Mouse (Mus musculus) thymus, postnatal 36 days (tissue): ENCODE data around the gene Mast4.

Source experiments
- DNase-seq, 2 experiments: peaks; one replicate each; pipeline ENCODE4 v3.0.0; 2022; ENCODE audit warnings: mixed read lengths in 2 of 2

The Mast4 gene

DNA sequence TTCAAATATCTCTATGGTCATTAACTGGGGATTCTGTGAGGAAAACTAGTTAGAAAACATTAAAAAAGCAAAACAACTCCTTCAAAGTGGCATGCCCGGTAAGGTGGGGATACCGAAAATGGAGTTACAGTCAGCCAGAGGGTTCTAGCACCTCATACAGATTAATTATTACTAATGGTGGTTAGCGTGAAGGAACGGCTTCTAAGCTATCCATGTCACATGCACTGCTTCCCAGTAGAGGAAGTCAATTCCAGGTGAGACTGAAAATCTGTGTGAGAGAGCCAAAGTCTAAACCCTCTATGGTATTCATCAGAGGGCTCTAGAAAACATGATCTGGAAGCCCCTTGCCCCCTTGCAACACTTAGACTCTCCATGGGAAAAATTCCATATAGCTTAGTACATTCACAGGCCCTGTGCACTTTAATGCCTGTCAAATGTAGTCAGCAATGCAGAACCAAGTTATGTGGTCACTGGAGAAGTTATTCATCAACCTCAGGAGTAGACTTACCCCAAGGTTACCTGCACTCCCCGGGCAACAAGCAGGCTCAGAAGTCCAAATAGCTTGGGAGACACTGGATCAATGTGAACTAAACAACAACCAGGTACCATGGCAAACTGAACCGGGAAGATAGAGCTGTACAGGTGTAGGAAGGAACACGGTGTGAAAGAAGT, 96.1 kb downstream of the Mast4 start:
- DNase-seq: no peak

DNA sequence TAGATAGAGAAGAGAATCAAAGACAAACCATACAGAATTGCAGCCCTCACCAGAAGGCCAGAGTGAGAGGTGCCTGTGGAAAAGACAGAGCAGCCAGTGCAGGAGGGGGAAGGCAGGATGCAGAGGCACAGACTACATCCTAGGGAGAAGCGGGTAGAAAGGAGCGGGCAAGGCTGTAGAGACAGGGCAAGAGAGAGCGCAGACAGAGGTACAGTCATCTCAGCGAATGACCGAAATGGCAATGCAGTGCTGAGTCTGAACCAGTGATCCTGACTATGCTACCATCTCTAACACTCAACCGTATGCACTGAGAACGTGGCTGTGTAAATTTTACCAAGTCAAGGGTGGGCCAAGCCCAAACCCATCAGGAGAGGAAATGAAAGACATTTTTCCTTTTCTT, 102.1 kb downstream of the Mast4 start:
- no peak for DNase-seq

DNA sequence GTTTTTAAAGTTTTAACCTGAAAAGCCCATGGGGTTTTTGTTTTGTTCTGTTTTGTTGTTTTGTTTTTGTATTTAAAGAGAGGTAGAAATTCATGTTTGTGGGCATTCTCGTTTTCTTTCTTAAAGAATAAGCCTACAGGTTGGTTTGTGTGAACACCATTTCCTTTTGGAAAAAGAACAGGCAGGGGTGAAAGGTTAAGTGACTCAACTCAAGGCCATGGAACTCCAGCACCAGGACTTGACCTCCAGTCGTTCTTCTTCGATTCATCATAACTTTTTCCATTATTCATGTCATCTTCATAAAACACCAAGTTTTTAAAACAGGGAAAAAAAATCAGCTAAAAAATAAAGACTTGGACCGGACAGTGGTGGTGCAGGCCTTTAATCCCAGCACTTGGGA, 105.2 kb downstream of the Mast4 start:
- DNase-seq: no peak

DNA sequence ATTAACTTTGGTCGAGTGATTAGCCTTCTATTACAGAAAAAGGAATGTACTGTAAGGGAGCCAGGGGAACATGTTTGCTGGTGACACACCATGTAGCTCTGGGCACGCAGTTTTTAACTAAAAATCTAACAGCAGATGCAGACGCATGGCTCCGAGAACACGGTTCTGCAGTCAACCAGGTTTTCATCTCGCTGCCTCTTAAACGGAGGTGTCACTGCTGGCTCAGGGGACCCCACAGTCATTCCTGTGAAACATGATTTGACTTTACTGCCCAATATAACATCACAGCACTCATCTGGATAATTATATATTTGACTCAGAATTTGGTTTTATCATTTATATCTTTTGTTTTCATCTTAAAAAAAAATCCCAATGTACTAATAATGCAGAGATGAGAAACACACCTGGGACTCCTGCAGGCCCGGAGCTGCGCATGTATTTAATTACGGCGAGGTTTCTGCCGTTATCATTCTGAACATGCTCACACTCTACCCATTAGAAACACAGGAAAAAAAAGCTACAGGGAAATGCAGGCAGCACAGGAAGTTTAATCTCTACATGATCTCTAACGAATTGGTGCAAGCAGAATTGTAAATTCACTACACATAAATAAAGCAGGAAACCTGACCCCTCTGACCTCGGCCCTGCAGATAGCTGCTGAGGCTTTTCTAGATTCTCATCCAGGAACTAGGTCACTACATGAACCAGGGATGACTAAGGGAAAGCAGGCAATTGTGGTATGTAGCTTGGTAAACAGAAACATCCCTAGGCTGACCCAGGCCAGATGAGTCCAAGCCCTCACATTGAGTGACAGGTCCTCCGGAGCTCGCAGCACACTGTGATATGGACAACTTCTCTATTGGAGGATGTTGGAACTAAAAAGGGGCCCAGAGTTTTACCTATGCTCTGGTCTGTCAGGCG, 108.1 kb downstream of the Mast4 start:
- DNase-seq: no peak

DNA sequence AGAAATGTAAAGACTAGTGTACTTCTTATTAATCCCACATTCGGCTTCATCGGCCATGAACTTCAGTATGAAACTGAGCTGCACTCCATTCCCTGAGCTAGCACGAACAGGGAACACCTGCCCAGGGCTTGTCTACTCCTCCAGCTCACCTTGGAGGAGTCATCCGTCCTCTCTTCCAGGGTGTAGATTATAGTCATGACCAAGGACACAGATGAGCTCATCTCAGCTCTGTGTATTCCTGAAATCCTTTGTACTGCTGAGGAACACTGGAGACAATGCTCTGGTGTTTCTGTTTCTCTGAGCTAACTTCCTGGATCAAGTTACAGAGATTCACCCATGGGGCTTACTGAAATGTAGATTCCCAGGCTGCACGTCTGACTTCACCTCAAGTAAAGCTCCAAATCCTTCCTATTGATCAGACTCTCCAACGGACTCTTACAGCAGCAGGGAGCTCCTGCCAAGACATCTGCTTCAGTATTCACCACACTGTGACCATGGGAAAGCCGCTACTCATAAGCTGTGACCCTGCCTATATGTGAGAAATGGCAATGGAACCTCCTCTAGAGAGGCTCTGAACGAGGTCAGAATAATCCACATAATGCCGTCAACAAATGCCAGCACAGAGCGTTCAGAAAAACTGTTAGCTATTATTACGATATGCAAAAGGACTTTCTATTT, 108.9 kb downstream of the Mast4 start:
- DNase-seq: no peak

DNA sequence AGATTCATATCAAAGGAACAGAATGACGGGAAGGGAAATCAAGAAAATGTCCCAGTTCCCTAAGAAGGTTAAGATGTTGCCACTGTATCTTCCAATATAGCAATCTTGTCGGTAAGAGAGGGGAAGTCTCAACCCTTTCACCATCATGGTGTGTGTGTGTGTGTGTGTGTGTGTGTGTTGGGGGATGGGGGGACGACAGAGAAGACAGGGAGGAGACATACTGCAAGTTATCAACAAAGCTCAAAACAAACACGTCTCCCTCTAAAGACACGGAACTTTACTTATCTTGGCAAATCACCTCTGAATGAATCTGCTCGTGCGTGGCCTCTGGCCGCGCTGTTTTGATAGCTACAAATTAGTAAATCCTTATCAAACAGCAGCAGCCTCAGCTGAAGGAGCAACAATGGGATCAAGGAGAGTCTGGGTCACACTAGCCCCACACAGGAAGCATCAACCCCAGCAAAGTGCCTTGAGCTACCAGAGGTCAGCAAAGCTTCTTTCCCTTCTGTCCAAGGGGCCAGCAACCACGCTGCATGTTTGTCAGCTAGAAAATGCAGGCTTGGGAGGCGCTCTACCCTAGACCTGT, 113.7 kb downstream of the Mast4 start:
- no peak for DNase-seq

DNA sequence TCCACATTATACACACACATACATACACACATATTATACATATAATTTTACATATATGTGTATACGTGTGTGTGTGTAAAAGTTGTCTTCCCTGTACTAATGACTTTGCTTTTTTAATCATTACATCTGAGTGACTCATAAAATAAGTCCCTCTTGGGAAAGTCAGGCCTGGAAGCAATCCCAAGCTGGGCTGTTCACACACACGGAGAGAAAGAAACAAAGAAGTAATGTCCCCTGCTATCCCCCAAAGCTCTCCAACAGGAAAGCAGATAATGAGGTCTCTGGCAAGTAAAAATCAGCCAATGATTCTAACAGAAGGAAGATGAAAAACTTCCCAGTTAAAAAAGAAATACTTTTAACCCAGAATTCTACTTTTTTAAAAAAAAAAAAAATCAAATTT, 114.3 kb downstream of the Mast4 start:
- no peak for DNase-seq

DNA sequence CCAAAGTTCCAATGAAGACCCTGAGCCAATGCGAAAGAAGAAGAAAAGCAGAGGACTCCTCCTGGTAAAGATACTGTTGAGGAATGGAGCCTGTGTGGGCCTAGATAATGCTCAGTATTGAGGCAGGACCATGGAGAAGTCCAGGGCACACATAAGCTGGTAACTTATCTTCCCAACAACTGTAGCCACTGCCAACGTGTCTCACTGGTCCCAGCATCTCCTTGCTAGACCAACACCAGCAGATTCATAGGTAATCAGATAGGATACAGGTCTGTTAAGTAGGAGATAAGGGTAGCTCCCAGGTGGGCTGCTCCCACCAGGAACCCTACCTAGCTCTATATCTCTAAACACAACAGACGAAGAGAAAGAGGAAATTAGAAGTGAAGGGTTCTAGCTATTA, 116.8 kb downstream of the Mast4 start:
- no peak for DNase-seq

DNA sequence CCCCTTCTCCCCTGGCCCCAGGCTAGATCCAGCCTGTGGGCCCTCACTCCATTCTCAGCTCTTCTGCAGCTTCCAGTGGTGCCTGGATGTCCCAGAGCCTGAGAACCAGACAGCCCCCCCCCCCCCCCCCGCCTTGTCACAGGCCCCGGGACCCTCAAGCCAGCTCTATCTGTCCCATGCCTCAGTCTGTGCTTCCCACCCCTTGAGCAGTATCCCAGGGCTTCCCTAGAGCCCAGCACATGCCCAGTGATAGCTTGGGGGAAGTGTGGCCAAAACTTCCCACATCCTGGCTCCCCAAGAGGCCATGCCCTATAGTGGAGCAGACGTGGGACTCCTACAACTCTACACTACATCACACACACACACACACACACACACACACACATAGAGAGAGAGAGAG, 119.8 kb downstream of the Mast4 start:
- DNase-seq: no peak

DNA sequence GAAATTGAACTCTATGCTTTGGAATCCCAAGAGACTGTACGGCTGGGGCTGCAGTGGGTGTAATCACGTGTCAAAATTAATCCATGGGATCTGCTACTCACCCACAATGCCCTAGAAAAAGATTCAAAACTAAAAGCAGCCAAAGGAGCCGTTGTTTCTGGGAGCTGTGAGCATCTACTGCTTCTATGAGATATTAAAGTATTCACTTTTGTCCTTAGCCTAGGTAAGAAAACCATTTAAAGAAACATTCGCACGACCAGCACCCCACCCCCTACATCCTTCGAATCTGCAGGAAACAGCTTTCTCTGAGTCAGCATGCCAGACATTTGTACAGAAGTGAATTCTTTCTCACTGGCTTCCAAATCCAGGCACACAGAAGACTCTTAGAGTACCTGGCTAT, 122.3 kb downstream of the Mast4 start:
- no peak for DNase-seq

DNA sequence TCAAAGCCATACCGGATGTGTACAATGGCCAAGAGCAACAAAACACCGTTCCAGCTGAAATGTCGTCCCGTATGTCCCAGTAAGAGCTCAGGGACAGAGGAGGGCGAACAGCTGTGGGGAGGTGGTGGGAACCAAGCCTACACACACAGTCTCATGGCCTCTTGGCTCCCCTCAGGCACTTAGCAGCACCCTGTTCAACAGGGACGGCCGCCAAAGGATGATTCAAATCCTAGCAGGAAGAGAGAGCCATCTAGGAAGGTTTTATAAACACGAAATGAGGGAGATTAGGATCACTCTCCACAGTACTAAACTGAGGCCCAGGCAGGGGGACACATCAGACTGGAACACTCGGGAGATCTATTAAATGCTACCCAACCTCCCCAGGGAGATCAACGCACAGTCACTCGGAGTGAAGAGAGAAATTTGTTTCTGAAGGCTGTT, 122.8 kb downstream of the Mast4 start:
- no peak for DNase-seq

DNA sequence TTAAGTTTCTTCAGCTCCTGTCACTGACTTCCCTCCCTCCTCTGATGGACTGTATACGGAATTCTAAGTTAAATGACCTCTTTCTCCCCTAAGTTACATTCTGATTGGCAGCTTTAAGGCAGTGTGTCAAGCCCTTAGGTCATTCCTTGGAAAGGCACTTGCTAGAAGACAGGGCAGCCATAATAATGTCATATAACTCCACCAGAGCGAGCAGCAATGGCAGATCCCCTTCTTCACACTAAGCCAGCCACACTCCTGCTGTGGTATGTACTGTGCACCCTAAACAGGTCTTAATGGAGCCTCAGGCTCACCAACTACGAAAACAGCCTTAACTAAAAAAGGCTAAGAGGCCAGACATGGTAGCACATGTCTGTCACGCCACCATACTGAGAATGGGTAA, 123.6 kb downstream of the Mast4 start:
- no peak for DNase-seq

DNA sequence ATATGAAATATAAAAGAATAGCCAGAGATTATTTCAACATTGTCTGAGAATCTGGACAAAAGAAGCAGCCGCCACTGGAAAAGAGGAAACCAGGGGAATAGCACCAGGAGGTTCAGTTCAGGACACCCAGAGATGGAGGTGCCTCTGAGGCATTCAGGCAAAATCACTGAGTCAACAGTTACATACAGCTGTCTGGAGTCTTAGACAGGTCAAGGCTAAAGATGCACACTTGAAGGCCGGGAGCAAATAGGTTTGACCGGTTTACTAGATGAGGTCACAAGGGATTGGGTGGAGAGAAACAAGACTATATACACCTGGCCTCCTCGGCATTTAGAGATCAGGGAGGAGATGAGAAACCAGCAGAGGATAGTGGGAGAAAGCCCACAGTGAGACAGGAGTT, 127.1 kb downstream of the Mast4 start:
- DNase-seq: no peak

DNA sequence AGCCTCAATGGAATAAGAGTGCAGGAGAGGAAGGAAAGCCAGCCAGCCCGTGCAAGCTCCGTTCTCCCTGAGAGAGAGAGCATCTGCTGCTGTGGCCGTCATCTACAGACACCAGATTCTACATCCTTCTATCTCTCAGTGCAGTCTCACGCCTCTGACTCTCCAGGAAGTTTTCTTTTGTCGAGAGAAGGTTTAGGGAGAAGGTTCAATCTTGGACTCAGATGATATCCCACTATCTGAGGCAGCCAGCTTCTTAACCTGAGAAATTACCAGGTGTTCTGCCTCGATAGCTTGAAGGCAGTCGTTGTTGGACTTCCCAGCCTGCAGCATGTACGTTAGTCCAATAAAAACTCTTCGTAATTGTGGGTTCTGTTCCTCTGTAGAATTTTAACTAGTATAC, 127.7 kb downstream of the Mast4 start:
- no peak for DNase-seq

DNA sequence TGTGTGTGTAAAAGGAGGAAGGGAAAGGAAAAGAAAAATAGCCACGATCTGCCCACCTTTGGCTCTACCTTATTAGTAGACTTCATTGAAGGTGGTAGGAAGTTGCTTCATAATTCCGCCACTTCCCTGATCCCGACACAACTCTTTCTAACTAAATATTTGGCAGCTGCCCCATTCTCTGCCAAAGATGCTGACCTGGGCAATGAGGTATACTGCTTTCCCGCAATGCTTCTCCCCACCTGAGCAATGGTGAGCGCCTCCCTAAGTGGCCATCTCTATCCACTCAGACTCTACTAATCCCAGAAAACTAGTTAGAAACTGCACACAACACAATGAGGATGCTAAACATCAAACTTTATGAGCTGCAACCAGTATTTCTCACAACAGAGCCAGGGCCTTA, 129.1 kb downstream of the Mast4 start:
- DNase-seq: no peak

DNA sequence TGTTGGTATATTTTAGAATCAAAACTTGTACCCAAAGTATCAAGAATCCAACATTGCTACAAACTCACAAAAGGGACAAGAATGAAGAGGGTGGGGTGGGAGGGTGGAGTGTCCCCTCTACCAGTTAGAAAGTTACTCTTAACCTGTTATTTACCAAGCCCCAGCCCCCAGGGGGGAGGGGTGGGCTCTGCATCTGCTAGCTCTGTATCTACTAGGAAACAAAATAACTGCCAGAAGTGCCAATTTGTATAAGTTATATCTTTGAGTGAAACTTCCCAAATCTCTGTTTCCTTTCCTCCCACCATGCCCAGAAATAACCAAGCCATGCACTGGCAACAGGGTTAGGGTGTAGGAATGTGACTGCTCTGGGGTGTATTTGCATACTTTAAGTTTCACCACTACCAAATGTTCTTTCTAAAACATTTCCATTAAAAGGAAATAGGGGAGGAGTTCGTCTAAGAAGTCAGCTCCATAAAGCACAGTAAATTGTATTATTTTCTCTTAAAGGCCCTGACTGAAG, 130.9 kb downstream of the Mast4 start:
- DNase-seq: no peak

DNA sequence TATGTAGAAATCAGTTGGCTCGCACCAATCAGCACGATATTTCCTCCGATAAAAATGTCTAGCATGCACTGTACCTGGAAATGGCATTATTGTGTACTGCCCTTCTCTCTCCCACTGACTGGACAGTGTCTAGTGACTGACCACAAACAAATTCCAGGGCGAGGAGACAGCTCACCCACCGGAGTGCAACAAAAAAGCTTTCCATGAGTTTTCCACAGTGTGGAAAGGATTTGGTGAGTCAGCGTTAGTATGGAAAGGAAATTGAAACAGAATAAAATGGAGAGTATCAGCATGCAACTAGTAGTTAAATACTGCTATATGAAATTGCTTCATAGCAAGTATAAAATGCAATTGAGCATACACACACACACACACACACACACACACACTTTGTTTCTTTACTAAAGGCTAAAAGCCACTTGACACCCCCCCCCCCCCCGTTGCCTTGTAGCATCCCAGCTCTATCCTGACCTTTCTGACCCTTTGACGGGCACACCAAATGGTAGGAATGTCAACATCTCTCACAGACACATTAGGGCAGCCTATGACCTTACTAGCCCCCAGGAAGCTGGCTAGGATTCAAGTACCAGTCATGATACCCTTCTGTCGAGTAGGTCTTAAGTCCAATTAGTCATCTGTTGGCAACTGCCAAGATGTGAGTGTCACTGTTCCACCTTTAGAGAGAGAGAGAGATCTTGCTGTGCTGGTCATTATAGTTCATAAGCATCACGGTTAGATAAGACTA, 133.1 kb downstream of the Mast4 start:
- DNase-seq: no peak

DNA sequence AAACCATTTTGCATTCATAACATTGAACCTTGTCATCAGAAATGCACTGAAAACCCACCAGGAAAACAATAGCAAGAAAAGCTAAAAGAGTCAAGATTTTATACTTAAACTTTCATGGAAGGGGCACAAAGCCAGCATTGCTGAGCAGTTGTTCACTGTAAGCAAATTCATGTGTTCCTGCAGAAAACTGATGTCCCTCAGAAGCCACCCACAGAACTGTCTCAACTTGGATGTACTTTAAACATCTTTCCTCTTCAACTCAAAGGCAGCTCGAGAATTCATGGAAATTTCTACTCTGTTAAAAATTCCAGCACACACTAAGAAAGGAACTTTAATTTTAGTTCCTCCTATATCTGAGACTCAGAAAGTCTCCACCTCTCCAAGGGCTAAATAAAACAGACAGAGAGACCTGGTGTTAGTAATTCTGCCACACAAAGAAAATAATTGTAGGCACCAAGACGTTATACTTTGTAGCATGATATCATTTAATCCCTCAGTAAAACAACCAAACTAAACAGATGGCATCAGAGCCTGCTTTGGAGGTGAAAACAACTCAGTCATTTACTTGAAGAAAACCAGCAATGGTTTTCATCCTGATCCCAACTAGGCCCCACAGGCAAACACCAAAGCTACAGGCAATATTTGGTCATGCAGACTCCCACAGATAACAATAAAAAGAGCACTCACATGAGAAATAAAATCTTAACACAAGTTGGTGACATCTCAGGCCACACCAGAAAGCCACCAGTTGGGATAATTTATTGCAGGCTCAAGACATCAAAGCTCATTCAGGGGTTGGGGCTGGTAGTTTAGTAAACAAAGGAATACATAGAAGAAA, 134.3 kb downstream of the Mast4 start:
- no peak for DNase-seq

DNA sequence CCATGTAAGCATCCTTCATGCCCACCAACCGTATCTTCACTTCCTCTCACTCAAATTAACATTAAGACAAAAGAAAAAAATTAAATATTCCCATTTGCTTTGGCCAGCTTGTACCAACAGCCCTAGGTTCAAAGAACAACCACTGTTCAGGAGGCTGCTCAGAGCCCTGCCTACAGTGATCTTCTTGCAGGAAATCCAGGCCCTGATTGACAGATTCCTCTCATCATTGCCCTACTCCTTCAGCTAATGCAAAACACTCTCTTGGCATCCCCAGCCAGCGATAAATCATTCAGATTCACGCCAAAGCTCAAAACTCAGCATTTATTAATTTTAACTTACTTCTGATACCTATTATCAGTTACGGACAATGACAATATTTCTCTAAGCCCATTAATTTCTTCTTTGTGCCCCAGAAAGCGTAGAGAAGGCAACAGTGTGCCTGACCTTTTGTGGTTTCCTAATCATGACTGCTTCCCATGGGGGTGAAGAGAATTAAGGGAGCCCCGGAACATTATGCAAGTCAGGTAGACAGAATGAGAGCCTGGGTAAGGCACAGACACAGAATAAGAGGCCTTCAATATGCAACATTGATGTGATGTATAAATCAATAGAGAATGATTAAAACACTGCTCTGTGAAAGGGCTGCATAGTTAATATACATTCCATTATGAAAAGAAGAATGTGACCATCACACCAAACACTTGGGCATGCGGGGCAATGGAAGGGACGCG, 135.9 kb downstream of the Mast4 start:
- DNase-seq: no peak

DNA sequence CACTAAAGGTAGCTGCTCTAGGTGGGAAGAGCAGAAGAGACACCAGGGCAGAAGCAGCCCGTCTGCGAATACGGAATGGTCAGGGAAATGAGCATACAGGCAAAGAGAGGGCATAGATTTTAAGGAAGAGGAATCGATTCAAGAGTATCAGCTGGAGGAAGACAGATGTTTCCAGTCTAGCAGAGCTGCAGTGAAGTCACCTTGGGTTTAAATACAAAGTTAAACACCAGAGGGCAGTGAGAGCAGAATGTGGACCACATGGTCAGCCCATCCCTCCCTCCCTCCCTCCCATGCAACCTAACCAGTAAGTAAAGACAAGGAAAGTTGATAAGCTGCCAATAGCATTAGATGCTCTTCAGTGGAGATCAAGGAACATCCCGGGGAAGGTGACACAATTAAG, 138.0 kb downstream of the Mast4 start:
- DNase-seq: no peak

DNA sequence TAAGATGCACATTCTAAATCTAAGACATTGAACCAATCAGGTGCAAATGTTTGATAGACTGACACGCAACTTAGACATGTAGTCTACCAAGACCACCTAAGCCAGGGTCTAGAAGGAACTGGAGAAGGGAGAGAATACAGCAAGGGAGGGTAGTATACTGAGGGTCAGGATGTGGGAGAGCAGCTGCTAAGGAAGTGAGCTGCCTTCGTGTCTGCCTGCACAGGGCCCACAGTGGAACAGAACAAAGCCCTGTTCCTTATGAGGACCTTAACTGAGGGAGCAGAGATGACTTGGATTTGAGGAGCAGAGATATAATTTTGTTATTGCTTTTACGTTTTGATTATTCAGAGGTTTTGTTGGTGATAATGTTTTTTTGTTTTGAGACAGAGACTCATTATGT, 138.4 kb downstream of the Mast4 start:
- no peak for DNase-seq
